In the genomic region with DNA sequence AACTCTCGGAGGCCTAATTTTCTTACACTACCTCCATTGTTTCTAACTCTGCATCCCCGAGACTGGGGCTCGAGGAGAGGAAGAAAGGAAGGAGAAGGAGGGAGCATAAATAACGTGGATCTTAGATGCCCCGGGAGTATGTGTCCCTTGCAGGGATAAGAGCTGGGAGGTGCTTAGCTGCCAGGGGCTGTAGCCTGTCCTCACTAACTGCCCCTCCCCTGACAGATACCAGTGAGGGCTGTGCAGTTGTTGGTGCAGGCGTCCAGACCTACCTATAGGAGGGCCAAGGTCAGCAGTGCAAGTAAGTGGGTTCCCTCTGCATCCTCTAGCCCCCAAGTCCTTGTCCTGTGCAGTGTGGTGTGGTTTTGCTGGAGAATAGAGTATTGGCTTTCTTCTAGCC, we compare ENCODE assay signal across 13 mouse cellular contexts. TPM values are rescaled to one million over a fixed set of nuclear protein-coding genes. Genes with fewer than 3 reads are reported as not detected.
DNase-seq lines count a peak whose midpoint lies in the region; ATAC-seq and TF ChIP-seq lines count a peak whose summit lies in the region.
"Had no signal": no experiment of that assay in that cellular context is flagged by ENCODE, and none has a peak within 500 bp of the region (broad histone marks: within the 10 kb centered on the region; RNA-seq: fewer than 3 reads in every experiment).

No protein-coding gene starts in this region.

- 0 out of 2 replicates have a peak overlapping the region, but pooled peaks have one; percentile 30 for H3K4me2 ChIP-seq in kidney, postnatal 0 days (ENCODE audit: low read length)
- H3K4me2 ChIP-seq in limb, embryonic 13.5 days (replicated peaks) = peak overlapping the region; percentile 88
- peak overlapping the region; percentile 75 for H3K4me2 ChIP-seq in neural tube, embryonic 15.5 days

- H3K9ac ChIP-seq in kidney, postnatal 0 days (ENCODE audit: low read depth, low read length) = no peak overlapping the region
- H3K9ac ChIP-seq in limb, embryonic 13.5 days = 0 out of 2 replicates have a peak overlapping the region, but pooled peaks have one; percentile 31
- H3K9ac ChIP-seq in neural tube, embryonic 15.5 days (replicated peaks) = no peak overlapping the region

- WGBS in kidney, postnatal 0 days = 4% methylated on average over 6 of the region's 6 CpGs
- WGBS in limb, embryonic 13.5 days = 13% methylated on average over 6 of the region's 6 CpGs
- WGBS in neural tube, embryonic 15.5 days = 15% methylated on average over 6 of the region's 6 CpGs

- DNase-seq in embryo, embryonic 10.5 days (ENCODE audit: low spot score) = peak; percentile 34
- no peak for DNase-seq in embryo, embryonic 11 days
- no peak for DNase-seq in kidney, postnatal 0 days (ENCODE audit: low spot score)
- DNase-seq in kidney, postnatal 36 days = no peak
- DNase-seq in cerebellum, adult 11 months = no peak
- DNase-seq in B cell, adult 2 months = no peak
- DNase-seq: gastrocnemius, postnatal 25 days; thymus, postnatal 4 days had no signal

- H3K4me1 ChIP-seq in kidney, postnatal 0 days (replicated peaks; ENCODE audit: insufficient read depth, low read length) = peaks cover 8% of the 10 kb centered on the region; the same call in 1 of the 2 replicates
- peaks cover 37% of the 10 kb centered on the region for H3K4me1 ChIP-seq in limb, embryonic 13.5 days
- H3K4me1 ChIP-seq in neural tube, embryonic 15.5 days = peaks cover 42% of the 10 kb centered on the region

- no peaks in the 10 kb centered on the region for H3K36me3 ChIP-seq in kidney, postnatal 0 days (ENCODE audit: insufficient read depth, low read length)
- no peaks in the 10 kb centered on the region for H3K36me3 ChIP-seq in limb, embryonic 13.5 days
- H3K36me3 ChIP-seq in neural tube, embryonic 15.5 days = no peaks in the 10 kb centered on the region

- H3K27me3 ChIP-seq in kidney, postnatal 0 days (ENCODE audit: insufficient read depth, low read length) = peaks cover 93% of the 10 kb centered on the region
- peaks cover 94% of the 10 kb centered on the region for H3K27me3 ChIP-seq in limb, embryonic 13.5 days
- peaks cover 63% of the 10 kb centered on the region for H3K27me3 ChIP-seq in neural tube, embryonic 15.5 days (replicated peaks)
- H3K27me3 ChIP-seq: Patski had no signal

- H3K4me3 ChIP-seq in kidney, postnatal 0 days (replicated peaks; ENCODE audit: low read depth, low read length) = peak overlapping the region; percentile 51; the same call in 1 of the 2 replicates
- H3K4me3 ChIP-seq in limb, embryonic 13.5 days = peak overlapping the region; percentile 63
- H3K4me3 ChIP-seq in neural tube, embryonic 15.5 days (replicated peaks) = peak overlapping the region; percentile 49

- ATAC-seq in kidney, postnatal 0 days (replicated peaks; ENCODE audit: low FRiP score, low read depth) = no peak
- no peak for ATAC-seq in limb, embryonic 13.5 days (ENCODE audit: low FRiP score, low read depth)
- ATAC-seq in neural tube, embryonic 15.5 days (ENCODE audit: low FRiP score) = no peak
- ATAC-seq: Patski had no signal

- no peak overlapping the region for H3K27ac ChIP-seq in kidney, postnatal 0 days
- no peak overlapping the region for H3K27ac ChIP-seq in limb, embryonic 13.5 days
- no peak overlapping the region for H3K27ac ChIP-seq in neural tube, embryonic 15.5 days (replicated peaks)
- H3K27ac ChIP-seq: macrophage had no signal

- no peaks in the 10 kb centered on the region for H3K9me3 ChIP-seq in kidney, postnatal 0 days (replicated peaks; ENCODE audit: low read length)
- H3K9me3 ChIP-seq in limb, embryonic 13.5 days = no peaks in the 10 kb centered on the region
- H3K9me3 ChIP-seq in neural tube, embryonic 15.5 days (replicated peaks) = no peaks in the 10 kb centered on the region

- no peak for TF ChIP-seq CTCF in kidney, postnatal 0 days (IDR thresholded peaks at IDR 0.05; ENCODE audit: low read depth)

RNA-seq across cellular contexts. Expression of a gene that starts 3.7 kb away (rescaled TPM):
- 10.7 and 12.2 TPM in 2 replicates for polyA plus RNA-seq in kidney, postnatal 0 days (2015; fragmentation: Nextera tagmentation; extraction: Ambion mirVana)
- 14.1 and 14.4 TPM in 2 replicates for polyA plus RNA-seq in limb, embryonic 13.5 days (2015; fragmentation: Nextera tagmentation; extraction: Ambion mirVana)
- 8.1 and 11.4 TPM in 2 replicates for polyA plus RNA-seq in neural tube, embryonic 15.5 days (2015; fragmentation: Nextera tagmentation; extraction: Ambion mirVana)
- polyA plus RNA-seq: macrophage; spleen, adult 2 months had no signal

Comparison
In these comparisons a context has a peak if more than half of its experiments do, and no peak if none do; other contexts are left out.
1. H3K4me2 ChIP-seq: peak in every context shown above with its lines; median percentile 88 in limb, embryonic 13.5 days; 75 in neural tube, embryonic 15.5 days; 30 in kidney, postnatal 0 days.